Mouse (Mus musculus) stomach, embryonic 14.5 days (tissue): ENCODE measurements around the gene Ddx18. TPM values are rescaled to one million over a fixed set of nuclear protein-coding genes. Genes with fewer than 3 reads are reported as not detected.

ENCODE experiments used
- ATAC-seq: fragments of 200-750 bp; cut with Nextera tagmentation; 2 replicates; pipeline ENCODE4 v1.8.0; 2017; ENCODE audit warnings: low read depth, moderate TSS enrichment; ENCODE audit not compliant: insufficient number of reproducible peaks, insufficient read depth, low FRiP score
- H3K27ac ChIP-seq: fragments of 300-500 bp; sonication (generic); 2 replicates; pipeline ENCODE4 v1.5.1; 2014; ENCODE audit warnings: mild to moderate bottlenecking, low read length, moderate library complexity, mixed read lengths
- H3K27me3 ChIP-seq: fragments of 300-500 bp; sonication (generic); 2 replicates; pipeline ENCODE4 v1.6.1; 2014; ENCODE audit warnings: low read length, control low read depth, mixed read lengths; ENCODE audit not compliant: control insufficient read depth, insufficient read depth
- H3K36me3 ChIP-seq: fragments of 300-500 bp; sonication (generic); 2 replicates; pipeline ENCODE4 v1.6.1; 2014; ENCODE audit warnings: mild to moderate bottlenecking, control low read depth, low read length, moderate library complexity, mixed read lengths; ENCODE audit not compliant: control insufficient read depth, insufficient read depth
- H3K4me1 ChIP-seq: fragments of 300-500 bp; sonication (generic); 2 replicates; pipeline ENCODE4 v1.6.1; 2014; ENCODE audit warnings: low read length, control low read depth, mixed read lengths; ENCODE audit not compliant: control insufficient read depth, insufficient read depth
- H3K4me2 ChIP-seq: fragments of 300-500 bp; sonication (generic); replicated peaks from 2 replicates; pipeline ENCODE4 v1.6.1; 2014; ENCODE audit warnings: low read depth, low read length, control low read depth
- H3K4me3 ChIP-seq: fragments of 300-500 bp; sonication (generic); 2 replicates; pipeline ENCODE4 v1.5.1; 2014; ENCODE audit warnings: low read depth, low read length, control low read depth
- H3K9ac ChIP-seq: fragments of 300-500 bp; sonication (generic); replicated peaks from 2 replicates; pipeline ENCODE4 v1.6.1; 2014; ENCODE audit warnings: low read depth, mild to moderate bottlenecking, control low read depth, low read length, moderate library complexity, mixed read lengths
- H3K9me3 ChIP-seq: fragments of 300-500 bp; sonication (generic); 2 replicates; pipeline ENCODE4 v1.6.1; 2016; ENCODE audit warnings: low read depth, low read length, control low read depth; ENCODE audit not compliant: control insufficient read depth
- WGBS: fragments of 180-500 bp; shearing (Covaris S2); extraction: QIAGEN DNeasy Blood & Tissue Kit; methylation state at CpG from one replicate; pipeline ENCODE4 v1.1.7; 2014; 5-methylcytosine and 5-hydroxymethylcytosine counted together
- polyA plus RNA-seq: library from polyadenylated mRNA; unstranded; fragments of >200 nt; fragmentation: Nextera tagmentation; extraction: Ambion mirVana; gene quantifications from 2 replicates; pipeline ENCODE4 v1.2.1, GENCODE M21; 2014

The Ddx18 gene
- polyA plus RNA-seq = 68.6 and 73.9 TPM in 2 replicates

DNA sequence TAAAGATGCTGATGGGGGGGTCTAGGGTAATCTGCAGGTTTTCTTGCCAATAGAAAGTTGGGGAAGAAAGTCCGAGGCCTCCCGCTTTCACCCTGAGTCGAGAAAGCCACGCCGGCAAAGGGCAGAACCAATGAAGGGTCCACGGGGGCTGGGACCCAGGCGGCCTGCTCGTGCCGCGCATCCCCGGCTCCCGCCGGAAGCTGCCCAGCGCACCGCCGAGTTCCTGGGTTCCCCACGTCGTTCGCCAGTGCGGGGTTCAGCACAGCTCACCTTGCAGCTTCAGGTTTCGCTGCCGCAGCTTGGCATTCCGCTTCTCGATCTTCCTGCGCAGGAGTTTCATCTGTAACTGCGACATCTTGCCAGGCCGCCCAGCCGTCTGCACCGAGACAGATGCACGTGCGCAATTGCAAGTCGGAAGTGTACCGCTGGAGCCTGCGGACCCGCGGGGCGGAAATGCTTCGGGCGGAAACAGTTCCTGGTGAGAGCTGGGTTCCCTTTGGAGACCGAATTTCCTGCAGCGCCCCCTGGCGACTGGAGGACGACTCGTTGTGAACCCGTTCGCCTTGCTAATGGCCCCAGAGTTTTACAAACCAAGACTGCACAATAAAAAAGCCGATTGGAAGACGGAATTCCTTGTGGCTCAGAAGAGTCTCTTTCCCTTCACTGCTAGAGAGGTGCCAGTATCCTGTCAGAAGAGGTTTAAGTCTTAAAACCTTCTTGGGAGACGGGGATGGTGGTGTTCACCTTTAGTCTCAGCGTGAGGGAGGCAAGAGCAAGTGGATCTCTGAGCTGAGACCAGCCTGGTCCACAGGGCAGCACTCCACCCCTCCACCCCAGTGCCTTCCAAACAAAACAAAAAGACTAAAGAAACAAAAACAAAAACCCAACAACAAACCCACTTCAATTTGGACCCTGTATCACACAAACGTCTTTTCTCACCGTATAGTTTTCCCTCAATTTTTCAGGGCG is at the start of gene Ddx18:
Gene Ddx18 (minus strand): TSS at position 469 of the 969 bp plus-strand sequence.
- H3K4me1 ChIP-seq = peaks cover 6% of the 10 kb centered on the region; the same call in 1 of the 2 replicates
- no peaks in the 10 kb centered on the region for H3K27me3 ChIP-seq
- 6% methylated on average over 53 of the region's 53 CpGs for WGBS
- peak within 1 kb of the TSS; percentile 60 for H3K9ac ChIP-seq
- peaks cover 15% of the 10 kb centered on the region for H3K36me3 ChIP-seq
- H3K27ac ChIP-seq = no peak within 1 kb of the TSS
- peak; percentile 96 for ATAC-seq
- H3K9me3 ChIP-seq = no peaks in the 10 kb centered on the region
- peak within 1 kb of the TSS; percentile 75 for H3K4me3 ChIP-seq
- peak within 1 kb of the TSS; percentile 70 for H3K4me2 ChIP-seq

DNA sequence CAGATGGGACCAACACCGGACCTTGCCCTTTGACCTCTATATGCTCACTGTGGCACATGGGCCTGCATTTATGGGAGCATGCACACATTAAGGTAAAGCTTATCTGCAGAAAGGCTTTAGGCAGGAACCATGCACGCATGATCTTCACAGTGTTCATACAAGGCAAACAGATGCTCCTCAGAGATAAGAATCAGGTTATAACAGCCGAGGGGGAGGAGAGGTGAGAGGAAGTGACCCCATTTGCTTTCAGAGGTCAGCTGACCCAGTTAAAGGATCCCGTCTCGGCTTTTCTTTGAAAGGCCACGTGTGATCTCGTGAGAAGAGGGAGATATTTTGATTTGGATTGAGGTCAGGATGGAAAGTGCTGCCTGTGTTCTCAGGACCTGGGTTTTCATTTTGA is 40.2 kb upstream of the Ddx18 start:
- H3K4me2 ChIP-seq = no peak overlapping the region
- H3K36me3 ChIP-seq = no peaks in the 10 kb centered on the region
- no peak for ATAC-seq
- no peak overlapping the region for H3K27ac ChIP-seq
- H3K9ac ChIP-seq = no peak overlapping the region
- no peaks in the 10 kb centered on the region for H3K4me1 ChIP-seq
- H3K27me3 ChIP-seq = no peaks in the 10 kb centered on the region
- H3K4me3 ChIP-seq = no peak overlapping the region
- H3K9me3 ChIP-seq = no peaks in the 10 kb centered on the region
- 42% methylated on average over 7 of the region's 7 CpGs for WGBS

DNA sequence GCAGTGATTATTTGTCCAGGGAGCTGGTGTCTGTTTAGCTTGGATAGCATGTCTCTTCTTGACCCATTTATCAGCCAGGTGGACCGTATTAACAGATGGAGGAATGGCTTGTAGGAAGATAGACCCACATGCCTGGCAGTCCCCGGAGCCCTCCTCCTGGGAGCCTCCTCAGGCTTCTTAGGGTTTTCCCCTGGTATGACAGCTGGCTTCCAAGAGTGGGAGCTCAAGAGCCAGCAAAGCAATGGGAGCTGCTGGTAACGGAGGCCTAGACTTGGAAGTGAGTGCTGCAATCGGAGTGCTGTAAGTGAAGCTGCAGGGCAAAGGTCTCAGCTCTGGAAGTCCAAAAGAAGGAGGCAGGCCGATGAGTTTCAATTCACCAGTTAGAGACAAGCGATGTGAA is 37.3 kb upstream of the Ddx18 start:
- 44% methylated on average over 6 of the region's 6 CpGs for WGBS
- Histone ChIP-seq H3K4me3 (no peak overlapping the region), H3K4me1 (no peaks in the 10 kb centered on the region), H3K9me3 (no peaks in the 10 kb centered on the region), H3K27me3 (no peaks in the 10 kb centered on the region), H3K36me3 (no peaks in the 10 kb centered on the region), H3K9ac (no peak overlapping the region), H3K4me2 (no peak overlapping the region), H3K27ac (no peak overlapping the region)
- no peak for ATAC-seq

DNA sequence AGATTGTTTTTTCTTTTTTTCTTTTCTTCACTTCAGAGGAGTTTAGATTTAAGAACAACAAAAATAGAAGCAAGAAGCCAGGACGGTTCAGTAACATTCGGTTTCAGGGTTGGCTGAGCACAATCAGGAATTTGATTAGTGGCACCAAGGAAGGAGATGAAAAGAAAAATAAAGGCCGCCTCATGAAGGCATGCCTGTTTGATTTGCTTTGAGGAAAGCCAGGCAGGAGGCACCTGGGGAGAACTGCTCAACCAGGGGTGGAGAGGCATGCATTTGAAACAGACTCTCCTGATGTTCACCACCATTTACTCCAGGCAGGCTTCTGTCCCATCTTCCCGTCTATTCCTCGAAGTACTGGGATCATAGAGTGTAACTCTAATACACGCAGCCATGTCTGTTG is 34.1 kb upstream of the Ddx18 start:
- no peak overlapping the region for H3K27ac ChIP-seq
- H3K4me2 ChIP-seq = no peak overlapping the region
- no peak overlapping the region for H3K4me3 ChIP-seq
- H3K9me3 ChIP-seq = no peaks in the 10 kb centered on the region
- no peaks in the 10 kb centered on the region for H3K36me3 ChIP-seq
- 83% methylated on average over 6 of the region's 6 CpGs for WGBS
- ATAC-seq = no peak
- no peaks in the 10 kb centered on the region for H3K4me1 ChIP-seq
- H3K9ac ChIP-seq = no peak overlapping the region
- H3K27me3 ChIP-seq = no peaks in the 10 kb centered on the region

DNA sequence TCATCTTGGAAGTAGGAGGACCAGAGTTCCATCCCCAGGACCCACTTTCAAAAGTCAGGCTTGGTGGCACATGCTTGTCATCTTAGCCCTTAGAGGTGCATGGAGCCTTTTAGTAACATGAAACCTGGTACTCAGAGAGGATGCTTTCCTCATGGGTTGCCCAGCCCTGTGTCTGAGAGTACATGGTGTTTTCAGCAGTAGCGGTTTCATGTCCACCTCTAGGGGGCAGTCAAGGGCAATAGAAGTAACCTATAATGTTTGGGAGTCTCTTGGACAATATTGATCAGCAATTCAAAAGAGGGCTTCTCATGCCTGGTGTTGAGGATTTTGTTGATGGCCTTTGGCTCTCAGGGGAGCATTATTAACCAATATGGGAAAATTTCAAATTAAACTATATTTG is 33.3 kb upstream of the Ddx18 start:
- Histone ChIP-seq H3K4me1 (no peaks in the 10 kb centered on the region), H3K9ac (no peak overlapping the region), H3K4me2 (no peak overlapping the region), H3K4me3 (no peak overlapping the region), H3K36me3 (no peaks in the 10 kb centered on the region), H3K9me3 (no peaks in the 10 kb centered on the region), H3K27ac (no peak overlapping the region), H3K27me3 (no peaks in the 10 kb centered on the region)
- WGBS = 46% methylated on average over 1 of the region's 1 CpGs
- no peak for ATAC-seq

DNA sequence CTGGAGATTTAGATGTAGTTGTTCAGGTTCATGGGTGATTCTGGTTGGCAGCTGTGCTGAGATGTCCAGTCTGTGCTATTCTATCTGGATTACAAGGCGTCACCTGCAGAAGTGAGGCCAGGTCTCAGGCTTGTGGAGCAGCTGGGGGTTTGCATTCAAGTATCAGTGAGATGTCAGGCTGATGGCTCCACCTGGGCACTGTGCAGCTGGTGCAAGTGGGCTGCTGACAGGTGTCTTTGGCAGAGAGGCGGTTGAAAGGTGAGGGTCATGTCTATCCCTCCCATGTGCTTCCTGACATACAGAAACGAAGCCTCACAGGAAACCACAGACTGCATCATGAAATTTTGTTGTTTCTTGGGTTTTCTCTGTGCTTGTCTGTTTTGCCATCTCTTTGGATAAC is 30.6 kb upstream of the Ddx18 start:
- Histone ChIP-seq H3K4me2 (no peak overlapping the region), H3K4me1 (no peaks in the 10 kb centered on the region), H3K9ac (no peak overlapping the region), H3K27ac (no peak overlapping the region), H3K9me3 (no peaks in the 10 kb centered on the region), H3K4me3 (no peak overlapping the region), H3K36me3 (no peaks in the 10 kb centered on the region), H3K27me3 (no peaks in the 10 kb centered on the region)
- WGBS = 53% methylated on average over 3 of the region's 3 CpGs
- ATAC-seq = no peak

DNA sequence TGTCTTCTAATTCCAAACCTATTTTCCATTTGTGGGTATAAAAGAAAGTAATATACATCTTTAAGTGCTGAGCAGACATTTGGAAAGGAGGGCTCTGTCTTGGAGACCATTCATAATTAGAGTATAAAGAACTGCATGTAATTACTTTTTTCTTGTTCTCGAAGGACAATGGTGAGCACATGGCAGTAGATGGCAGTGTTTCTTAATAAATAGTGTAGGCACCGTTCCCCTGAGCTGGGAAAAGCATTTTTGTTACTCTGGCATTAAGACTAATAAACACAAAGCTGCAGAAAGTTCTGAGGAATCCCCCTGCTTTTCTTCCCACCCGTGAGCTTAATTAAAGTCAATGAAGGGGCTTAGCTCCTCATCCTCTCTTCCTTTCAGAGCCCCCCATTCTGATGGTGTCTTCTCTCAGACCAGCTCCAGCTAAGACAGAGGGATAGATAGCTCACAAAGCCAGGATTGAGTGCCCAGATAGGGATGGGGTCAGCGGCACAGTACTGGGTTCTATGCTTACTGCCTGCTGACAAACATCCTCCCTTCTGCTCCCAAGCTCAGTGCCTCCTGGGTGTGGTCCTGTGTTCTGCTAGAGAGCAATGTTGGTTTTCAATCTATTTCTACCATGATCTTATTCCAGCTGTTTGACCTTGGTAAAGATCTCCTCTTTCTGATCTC is 29.3 kb upstream of the Ddx18 start:
- ATAC-seq = no peak
- Histone ChIP-seq H3K9me3 (no peaks in the 10 kb centered on the region), H3K36me3 (no peaks in the 10 kb centered on the region), H3K27ac (no peak overlapping the region), H3K27me3 (no peaks in the 10 kb centered on the region), H3K9ac (no peak overlapping the region), H3K4me1 (no peaks in the 10 kb centered on the region), H3K4me3 (no peak overlapping the region), H3K4me2 (no peak overlapping the region)
- 27% methylated on average over 4 of the region's 4 CpGs for WGBS

DNA sequence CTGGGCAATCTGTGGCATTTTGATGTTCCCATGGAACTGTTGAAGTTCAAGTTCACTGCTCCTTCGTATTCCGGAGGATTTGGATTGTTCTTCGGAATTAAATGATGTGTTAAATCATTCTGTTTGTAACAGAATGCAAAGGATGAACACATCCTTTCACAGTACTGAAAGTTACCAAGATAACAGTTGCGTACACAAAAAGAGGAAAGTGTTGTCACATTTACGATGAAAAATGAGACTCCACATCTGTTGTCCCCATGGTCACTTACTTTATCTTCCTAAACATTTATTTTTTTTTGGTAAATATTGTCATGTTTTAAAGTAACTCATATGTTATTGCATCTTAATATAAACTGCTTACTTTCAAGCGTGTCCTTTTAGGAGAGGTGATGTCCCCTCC is 17.0 kb upstream of the Ddx18 start:
- 47% methylated on average over 6 of the region's 6 CpGs for WGBS
- Histone ChIP-seq H3K27me3 (no peaks in the 10 kb centered on the region), H3K27ac (no peak overlapping the region), H3K4me1 (no peaks in the 10 kb centered on the region), H3K9ac (no peak overlapping the region), H3K36me3 (no peaks in the 10 kb centered on the region), H3K4me3 (no peak overlapping the region), H3K9me3 (no peaks in the 10 kb centered on the region), H3K4me2 (no peak overlapping the region)
- ATAC-seq = no peak
